Mouse (Mus musculus) 416B (cell line): ENCODE measurements around the gene Eef1akmt2.

ENCODE experiments used
- DNase-seq: peaks from one replicate; pipeline ENCODE4 v3.0.0; 2011; ENCODE audit warnings: low read depth

Gene Eef1akmt2

GRCm38 (mm10) chr7:132810879-132811278 is 41.6 kb downstream of the Eef1akmt2 start:
- peak; percentile 89 for DNase-seq

GRCm38 (mm10) chr7:132810368-132810767 is 42.1 kb downstream of the Eef1akmt2 start:
- DNase-seq = no peak

DNA sequence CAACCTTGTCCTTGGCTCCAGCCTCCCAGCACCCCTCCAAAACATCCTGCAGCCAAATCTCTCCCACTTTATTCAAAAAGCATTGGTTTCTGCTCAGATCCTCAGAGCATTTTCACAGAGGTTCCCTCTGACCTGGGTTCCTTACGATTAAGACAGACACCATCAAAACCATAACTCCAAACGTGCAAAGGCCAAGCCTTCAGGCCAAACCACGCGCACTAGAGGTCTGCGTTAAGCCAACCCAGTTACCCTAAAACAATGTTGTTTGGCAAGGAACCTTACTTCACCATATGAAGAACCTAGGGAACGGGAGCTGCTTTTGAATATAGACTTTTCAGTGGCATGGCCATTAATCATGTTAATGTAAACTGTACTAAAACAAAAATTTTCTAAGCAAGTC is 42.8 kb downstream of the Eef1akmt2 start:
- no peak for DNase-seq

GRCm38 (mm10) chr7:132808841-132809682 is 43.4 kb downstream of the Eef1akmt2 start:
- DNase-seq = peak; percentile 63

GRCm38 (mm10) chr7:132808051-132808796 is 44.2 kb downstream of the Eef1akmt2 start:
- no peak for DNase-seq

- no peak for DNase-seq
Observed at GRCm38 (mm10) chr7:132806926-132807857, 45.3 kb downstream of the Eef1akmt2 start.

DNA sequence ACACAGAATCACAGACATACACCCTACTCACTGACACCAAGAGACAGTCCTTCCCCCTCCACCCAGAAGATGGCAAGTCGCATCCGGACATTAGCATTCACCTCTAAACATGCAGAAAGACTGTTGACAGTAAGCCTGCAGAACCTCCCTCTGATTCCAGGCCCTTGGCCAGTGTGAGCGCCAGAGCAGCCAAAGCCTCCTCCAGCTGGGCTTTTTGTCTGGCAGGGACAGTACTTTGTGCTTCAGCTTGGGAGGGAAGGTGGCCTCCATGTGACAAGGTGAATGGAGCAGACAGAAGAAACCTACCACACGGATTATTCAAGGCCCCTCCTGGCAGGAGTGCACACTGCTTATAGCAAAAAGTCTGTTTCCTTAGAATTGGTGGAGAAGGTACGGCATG is 46.2 kb downstream of the Eef1akmt2 start:
- DNase-seq = no peak

GRCm38 (mm10) chr7:132804951-132805350 is 47.5 kb downstream of the Eef1akmt2 start:
- DNase-seq = no peak

DNA sequence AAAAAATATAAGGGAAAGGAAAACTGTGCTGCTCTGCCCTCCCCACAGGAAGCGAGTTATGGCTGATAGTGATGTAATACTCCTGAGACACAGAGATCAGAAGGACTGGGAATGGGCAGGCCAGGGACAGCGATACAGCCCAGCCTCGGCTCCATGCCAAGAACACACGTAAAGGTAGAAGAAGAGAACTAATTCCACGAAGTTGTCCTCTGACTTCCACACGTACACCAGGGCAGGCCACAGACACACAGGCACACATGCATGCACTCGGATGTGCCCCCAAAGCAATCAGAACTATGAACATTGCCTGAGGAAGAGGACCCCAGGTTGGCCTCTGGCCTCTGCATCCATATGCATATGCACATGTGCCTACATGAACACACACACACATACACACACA is 48.0 kb downstream of the Eef1akmt2 start:
- no peak for DNase-seq

DNA sequence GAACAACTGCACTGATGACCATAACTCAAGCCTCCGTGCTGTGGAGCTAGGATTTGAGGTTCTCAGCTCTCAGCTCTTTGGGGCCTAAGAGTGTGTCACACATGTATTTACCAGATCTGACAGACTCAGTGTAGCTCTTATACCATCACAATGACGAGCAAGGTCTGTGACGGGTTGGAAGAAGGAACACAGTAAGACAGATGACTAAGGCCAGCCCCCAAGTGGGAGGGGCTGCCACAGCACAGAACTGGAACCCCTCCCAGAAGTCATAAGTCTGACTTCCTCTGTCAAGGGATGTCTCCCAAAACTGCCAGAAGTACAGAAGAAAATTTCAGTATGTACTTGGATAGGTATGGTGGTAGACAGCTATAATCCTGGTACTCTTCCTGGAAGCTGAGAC is 48.5 kb downstream of the Eef1akmt2 start:
- peak; percentile 49 for DNase-seq

GRCm38 (mm10) chr7:132803336-132803735 is 49.1 kb downstream of the Eef1akmt2 start:
- no peak for DNase-seq

DNA sequence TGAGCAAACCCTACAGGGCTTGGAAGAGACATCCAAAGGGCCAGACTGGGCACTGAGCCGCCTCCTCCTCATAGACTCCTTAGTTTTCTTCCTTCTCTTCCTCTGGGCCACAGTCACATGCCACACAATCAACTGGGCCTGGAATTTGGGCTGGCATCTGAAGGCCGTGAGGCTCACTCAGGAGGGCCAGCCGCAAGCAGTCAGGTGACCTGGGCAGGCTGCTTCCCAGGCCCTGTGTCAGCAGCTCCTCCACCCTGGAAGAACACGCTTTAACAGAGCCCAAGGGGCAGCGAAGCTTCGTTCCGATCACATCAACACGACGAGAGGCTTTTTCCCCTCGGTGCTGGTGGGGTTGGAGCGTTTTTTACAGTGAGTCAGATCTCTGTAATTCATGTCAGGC is 49.8 kb downstream of the Eef1akmt2 start:
- no peak for DNase-seq

- DNase-seq = no peak
Observed at GRCm38 (mm10) chr7:132802066-132802465, 50.4 kb downstream of the Eef1akmt2 start.

DNA sequence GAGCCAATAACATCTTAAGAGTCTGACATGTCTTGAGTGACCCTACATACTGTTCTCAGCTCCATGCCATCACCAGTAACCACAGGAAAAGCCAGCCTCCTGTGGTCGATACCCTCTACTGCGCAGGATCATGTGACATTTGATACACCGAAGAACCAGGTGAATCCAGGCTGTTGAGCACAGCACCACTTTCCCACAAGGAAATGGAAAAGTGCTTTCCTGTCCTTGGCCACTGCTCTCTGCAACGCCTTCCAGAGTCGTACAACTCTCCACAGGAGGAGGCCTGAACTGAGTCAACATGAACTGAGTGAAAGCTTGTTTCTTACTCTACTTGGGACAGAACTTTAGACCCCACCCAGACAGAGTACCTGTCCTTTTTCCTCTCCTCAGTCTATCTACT is 51.0 kb downstream of the Eef1akmt2 start:
- DNase-seq = peak; percentile 35

- DNase-seq = no peak
Observed at GRCm38 (mm10) chr7:132800868-132801267, 51.6 kb downstream of the Eef1akmt2 start.

DNA sequence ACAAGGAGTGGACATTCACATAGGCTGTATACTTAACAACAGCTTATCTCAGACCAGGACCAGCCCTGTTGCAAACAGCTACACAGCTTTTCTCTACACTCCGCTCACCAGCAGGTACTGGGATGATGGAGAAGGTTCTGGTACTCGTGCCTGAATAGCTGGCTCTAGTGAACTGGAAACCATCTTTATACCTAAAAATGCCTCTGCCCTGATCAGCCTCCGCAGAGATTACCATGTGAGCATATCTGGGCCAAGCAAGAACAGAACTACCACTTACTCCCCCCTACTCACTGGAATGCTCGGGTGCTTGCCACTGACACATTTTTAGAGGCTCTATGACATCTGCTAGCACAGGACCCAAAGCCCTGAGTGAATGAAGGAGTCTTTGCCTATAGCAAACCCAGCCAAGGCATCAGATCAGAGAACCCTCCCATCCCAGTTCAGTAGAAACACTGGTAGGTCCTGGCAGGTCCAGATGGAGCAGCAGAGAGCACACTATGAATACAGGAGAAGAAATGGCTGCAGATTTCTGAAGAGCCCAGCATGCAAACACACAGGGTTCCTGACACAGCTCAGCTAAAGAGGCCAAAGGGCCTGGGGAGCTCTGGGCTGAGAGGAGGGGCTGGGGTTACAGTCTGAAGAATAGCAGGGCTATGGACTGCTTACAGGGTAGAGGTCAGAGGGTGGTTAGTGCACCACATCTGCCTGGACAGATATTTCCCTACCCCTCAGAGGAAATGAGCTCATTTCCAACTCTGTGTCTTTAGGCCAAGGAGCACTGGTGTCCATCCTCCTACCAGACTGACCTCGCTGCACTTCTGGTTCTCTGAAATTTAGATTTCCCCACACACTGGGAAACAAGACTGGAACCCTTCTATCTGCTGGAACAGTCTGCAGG is 53.1 kb downstream of the Eef1akmt2 start:
- peak; percentile 82 for DNase-seq

DNA sequence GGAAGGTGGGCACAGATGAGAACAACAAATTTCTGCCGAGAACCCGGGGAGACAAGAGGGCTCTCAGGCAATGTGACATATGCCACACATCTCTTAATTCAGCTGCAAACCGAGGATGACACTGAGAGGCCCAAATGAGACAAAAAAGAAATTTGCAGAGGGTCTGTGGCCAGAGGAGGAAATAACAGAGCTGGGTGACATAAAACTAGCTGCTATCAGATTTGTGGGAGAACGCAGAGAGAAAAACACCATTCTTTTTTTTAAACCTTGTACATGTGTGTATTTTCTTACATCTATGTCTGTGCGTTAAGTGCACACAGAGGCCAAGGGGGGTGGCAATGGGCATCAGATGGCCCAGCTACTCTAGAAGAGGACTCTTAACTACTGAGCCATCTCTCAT is 57.3 kb downstream of the Eef1akmt2 start:
- no peak for DNase-seq

GRCm38 (mm10) chr7:132793467-132793866 is 59.0 kb downstream of the Eef1akmt2 start:
- DNase-seq = no peak

GRCm38 (mm10) chr7:132790447-132791219 is 61.8 kb downstream of the Eef1akmt2 start:
- no peak for DNase-seq

- DNase-seq = no peak
Observed at GRCm38 (mm10) chr7:132788826-132789225, 63.6 kb downstream of the Eef1akmt2 start.
